Mouse (Mus musculus) ES-Bruce4 (cell line): ENCODE measurements around the gene Plpp1. TPM values are rescaled to one million over a fixed set of nuclear protein-coding genes. Genes with fewer than 3 reads are reported as not detected.

Source experiments
- H3K27ac ChIP-seq: 2 replicates; pipeline ENCODE4 v1.5.1; 2012; ENCODE audit warnings: low read length, inconsistent platforms; ENCODE audit not compliant: insufficient read depth
- H3K27me3 ChIP-seq: 2 replicates; pipeline ENCODE4 v1.6.1; 2012; ENCODE audit warnings: mild to moderate bottlenecking, low read length, inconsistent platforms; ENCODE audit not compliant: control insufficient read depth, poor library complexity, insufficient read depth, severe bottlenecking
- H3K36me3 ChIP-seq: 2 replicates; pipeline ENCODE4 v1.6.1; 2012; ENCODE audit warnings: inconsistent platforms, mild to moderate bottlenecking, low read length, moderate library complexity; ENCODE audit not compliant: control insufficient read depth, poor library complexity, insufficient read depth, severe bottlenecking
- H3K4me1 ChIP-seq: one replicate; pipeline ENCODE4 v1.8.1; 2011; ENCODE audit warnings: low read length; ENCODE audit not compliant: control insufficient read depth, insufficient read depth
- H3K4me3 ChIP-seq: 2 replicates; pipeline ENCODE4 v1.5.1; 2011; ENCODE audit warnings: low read depth, mild to moderate bottlenecking, low read length
- H3K9ac ChIP-seq: 2 replicates; pipeline ENCODE4 v1.6.1; 2012; ENCODE audit warnings: low read depth, mild to moderate bottlenecking, inconsistent platforms; ENCODE audit not compliant: poor library complexity, severe bottlenecking
- H3K9me3 ChIP-seq: replicated peaks from 2 replicates; pipeline ENCODE4 v1.6.1; 2012; ENCODE audit warnings: mild to moderate bottlenecking, low read length, inconsistent platforms; ENCODE audit not compliant: control insufficient read depth, poor library complexity, insufficient read depth, severe bottlenecking
- CTCF ChIP-seq: IDR thresholded peaks from one replicate; pipeline ENCODE4 v1.8.1; 2011; ENCODE audit warnings: low read depth, low read length
- EP300 ChIP-seq: IDR thresholded peaks from 2 replicates; pipeline ENCODE4 v1.6.1; 2011; ENCODE audit warnings: low read depth, low read length; ENCODE audit not compliant: insufficient read depth
- POLR2A ChIP-seq: IDR thresholded peaks from one replicate; pipeline ENCODE4 v1.8.1; 2011; ENCODE audit warnings: low read length; ENCODE audit not compliant: insufficient read depth
- polyA plus RNA-seq: library from polyadenylated mRNA; stranded (reverse); fragments of >200 nt; gene quantifications from 2 replicates; pipeline ENCODE4 v1.2.4, GENCODE M21; 2011; ENCODE audit warnings: low read depth; ENCODE audit not compliant: missing spikeins, insufficient read depth, insufficient read length

Gene Plpp1
- polyA plus RNA-seq, 1 experiment: 19.9 TPM

GRCm38 (mm10) chr13:112755507-112756010, 45.0 kb upstream of the Plpp1 start:
- Histone ChIP-seq H3K4me1 (peaks cover 11% of the 10 kb centered on the region), H3K9ac (peak overlapping the region; percentile 36; the same call in 1 of the 2 replicates), H3K27me3 (no peaks in the 10 kb centered on the region), H3K27ac (peak overlapping the region; percentile 0; the same call in 1 of the 2 replicates), H3K9me3 (no peaks in the 10 kb centered on the region), H3K36me3 (no peaks in the 10 kb centered on the region), H3K4me3 (peak overlapping the region; percentile 2; the same call in 1 of the 2 replicates)
- TF ChIP-seq CTCF (no peak), POLR2A (no peak), EP300 (no peak)

- H3K4me1 ChIP-seq: peaks cover 8% of the 10 kb centered on the region
- no peak overlapping the region for H3K4me3 ChIP-seq
- H3K36me3 ChIP-seq: no peaks in the 10 kb centered on the region
- H3K27ac ChIP-seq: no peak overlapping the region
- H3K9ac ChIP-seq: no peak overlapping the region
- H3K9me3 ChIP-seq: no peaks in the 10 kb centered on the region
- no peaks in the 10 kb centered on the region for H3K27me3 ChIP-seq
- no peak for TF ChIP-seq POLR2A
- TF ChIP-seq EP300: no peak
- no peak for TF ChIP-seq CTCF
These were observed 43.2 kb upstream of the Plpp1 start for GRCm38 (mm10) chr13:112757395-112757794.

GRCm38 (mm10) chr13:112758546-112759090, 42.0 kb upstream of the Plpp1 start:
- no peak overlapping the region for H3K4me3 ChIP-seq
- H3K9ac ChIP-seq: no peak overlapping the region
- H3K4me1 ChIP-seq: peaks cover 9% of the 10 kb centered on the region
- H3K9me3 ChIP-seq: no peaks in the 10 kb centered on the region
- peak overlapping the region; percentile 53 for H3K27ac ChIP-seq
- no peaks in the 10 kb centered on the region for H3K36me3 ChIP-seq
- no peak for TF ChIP-seq POLR2A
- TF ChIP-seq EP300: no peak
- TF ChIP-seq CTCF: no peak
- no peaks in the 10 kb centered on the region for H3K27me3 ChIP-seq

GRCm38 (mm10) chr13:112759364-112759763, 41.2 kb upstream of the Plpp1 start:
- no peaks in the 10 kb centered on the region for H3K9me3 ChIP-seq
- H3K4me1 ChIP-seq: peaks cover 12% of the 10 kb centered on the region
- TF ChIP-seq EP300 (no peak), POLR2A (no peak), CTCF (no peak)
- H3K36me3 ChIP-seq: no peaks in the 10 kb centered on the region
- no peak overlapping the region for H3K4me3 ChIP-seq
- peak overlapping the region; percentile 53; the same call in 1 of the 2 replicates for H3K27ac ChIP-seq
- H3K27me3 ChIP-seq: no peaks in the 10 kb centered on the region
- H3K9ac ChIP-seq: no peak overlapping the region

GRCm38 (mm10) chr13:112759777-112760537, 40.6 kb upstream of the Plpp1 start:
- Histone ChIP-seq H3K36me3 (no peaks in the 10 kb centered on the region), H3K9ac (no peak overlapping the region), H3K9me3 (no peaks in the 10 kb centered on the region), H3K27me3 (no peaks in the 10 kb centered on the region), H3K4me3 (no peak overlapping the region), H3K27ac (peak overlapping the region; percentile 15; the same call in 1 of the 2 replicates), H3K4me1 (peaks cover 10% of the 10 kb centered on the region)
- no peak for TF ChIP-seq POLR2A

GRCm38 (mm10) chr13:112760538-112760881, 40.1 kb upstream of the Plpp1 start:
- TF ChIP-seq EP300: no peak
- no peak for TF ChIP-seq POLR2A
- no peak for TF ChIP-seq CTCF
- Histone ChIP-seq H3K36me3 (no peaks in the 10 kb centered on the region), H3K27ac (no peak overlapping the region), H3K9ac (peak overlapping the region; percentile 13; the same call in 1 of the 2 replicates), H3K4me1 (peaks cover 9% of the 10 kb centered on the region), H3K27me3 (no peaks in the 10 kb centered on the region), H3K9me3 (no peaks in the 10 kb centered on the region), H3K4me3 (no peak overlapping the region)
